Mouse (Mus musculus): Measurements from ENCODE around the gene Hist1h3f. TPM values are rescaled to one million over a fixed set of nuclear protein-coding genes. Genes with fewer than 3 reads are reported as not detected.
"Not testable (repeated sequence)": the region's sequence is repeated elsewhere in the genome, so short reads cannot be mapped to it uniquely, and the experiment has no call there.

Hist1h3f gene
- polyA plus RNA-seq, 1 experiment from 2014 or later: 1.6 TPM

DNA sequence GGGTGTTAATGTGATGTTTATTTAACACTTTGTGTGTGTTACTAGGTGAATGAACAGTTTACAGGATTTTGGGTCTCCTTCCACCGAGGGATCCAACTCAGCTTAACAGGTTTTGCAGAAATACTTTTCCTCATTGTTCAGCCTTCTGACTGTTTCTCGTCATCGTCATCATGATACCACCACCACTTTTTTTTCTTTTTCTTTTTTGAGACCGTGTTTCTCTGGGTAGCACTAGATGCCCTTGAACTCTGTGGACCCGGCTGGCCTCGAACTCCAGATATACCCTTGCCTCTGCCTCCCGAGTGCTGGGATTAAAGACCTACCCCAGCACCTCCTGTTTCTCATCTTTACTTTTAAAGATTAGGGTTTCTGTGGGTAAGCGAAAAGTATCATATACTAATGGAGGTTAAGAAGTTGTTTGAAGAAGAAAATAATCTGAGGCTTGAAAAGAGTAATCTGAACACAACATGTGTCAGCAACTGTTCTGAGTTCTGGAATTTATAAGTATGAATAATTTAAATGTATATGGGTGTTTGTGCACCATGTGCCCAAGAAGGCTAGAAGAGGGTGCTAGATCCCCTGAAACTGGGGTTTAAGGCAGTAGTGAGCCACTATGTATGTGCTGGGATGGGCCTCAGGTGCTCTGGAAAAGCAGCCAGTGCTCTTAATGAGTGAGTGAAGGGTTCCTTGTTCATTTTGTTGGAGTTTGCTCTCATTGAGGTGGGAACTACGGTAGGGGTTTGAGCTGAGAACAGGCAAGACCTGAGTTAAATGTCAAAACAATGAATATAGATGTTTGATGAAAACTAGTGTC, 11.4 kb upstream of the Hist1h3f start:
- Histone ChIP-seq H3K4me1 (peaks cover 39% of the 10 kb centered on the region), H3K36me3 (no peaks in the 10 kb centered on the region), H3K9me3 (replicated peaks) (no peaks in the 10 kb centered on the region), H3K4me3 (peak overlapping the region; percentile 65), H3K27ac (peak overlapping the region; percentile 100), H3K9ac (peak overlapping the region; percentile 86), H3K27me3 (replicated peaks) (no peaks in the 10 kb centered on the region), H3K4me2 (peak overlapping the region; percentile 76)
- WGBS (ENCODE audit: insufficient replicate concordance): 14% methylated on average over 9 of the region's 9 CpGs
- no peak for ATAC-seq

DNA sequence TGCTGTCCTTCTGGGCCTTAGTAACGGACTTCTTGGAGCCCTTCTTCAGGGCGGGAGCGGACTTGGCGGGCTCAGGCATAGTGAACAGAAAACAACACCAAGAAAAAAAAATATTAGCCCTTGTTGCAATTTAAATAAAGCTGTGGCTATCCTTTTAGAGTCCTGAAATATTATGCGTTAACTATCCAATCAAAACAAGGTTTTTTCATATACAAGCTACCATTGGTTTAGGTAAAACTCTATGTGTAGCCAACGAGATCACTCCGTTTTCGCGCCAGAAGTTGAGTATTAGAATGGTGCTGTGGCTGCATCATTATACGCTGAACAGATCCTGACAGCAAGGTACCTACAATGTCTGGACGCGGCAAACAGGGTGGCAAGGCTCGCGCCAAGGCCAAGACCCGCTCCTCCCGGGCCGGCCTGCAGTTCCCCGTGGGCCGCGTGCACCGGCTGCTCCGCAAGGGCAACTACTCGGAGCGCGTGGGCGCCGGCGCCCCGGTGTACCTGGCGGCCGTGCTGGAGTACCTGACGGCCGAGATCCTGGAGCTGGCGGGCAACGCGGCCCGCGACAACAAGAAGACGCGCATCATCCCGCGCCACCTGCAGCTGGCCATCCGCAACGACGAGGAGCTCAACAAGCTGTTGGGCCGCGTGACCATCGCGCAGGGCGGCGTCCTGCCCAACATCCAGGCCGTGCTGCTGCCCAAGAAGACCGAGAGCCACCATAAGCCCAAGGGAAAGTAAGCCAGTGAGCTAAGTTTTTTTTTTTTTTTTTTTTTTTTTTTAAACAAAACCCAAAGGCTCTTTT, 10.1 kb upstream of the Hist1h3f start, which contains the start of gene Hist1h2af:
Gene Hist1h2af (plus strand): TSS at position 347 of the 808 bp plus-strand sequence.
- ATAC-seq: peak; percentile 58

DNA sequence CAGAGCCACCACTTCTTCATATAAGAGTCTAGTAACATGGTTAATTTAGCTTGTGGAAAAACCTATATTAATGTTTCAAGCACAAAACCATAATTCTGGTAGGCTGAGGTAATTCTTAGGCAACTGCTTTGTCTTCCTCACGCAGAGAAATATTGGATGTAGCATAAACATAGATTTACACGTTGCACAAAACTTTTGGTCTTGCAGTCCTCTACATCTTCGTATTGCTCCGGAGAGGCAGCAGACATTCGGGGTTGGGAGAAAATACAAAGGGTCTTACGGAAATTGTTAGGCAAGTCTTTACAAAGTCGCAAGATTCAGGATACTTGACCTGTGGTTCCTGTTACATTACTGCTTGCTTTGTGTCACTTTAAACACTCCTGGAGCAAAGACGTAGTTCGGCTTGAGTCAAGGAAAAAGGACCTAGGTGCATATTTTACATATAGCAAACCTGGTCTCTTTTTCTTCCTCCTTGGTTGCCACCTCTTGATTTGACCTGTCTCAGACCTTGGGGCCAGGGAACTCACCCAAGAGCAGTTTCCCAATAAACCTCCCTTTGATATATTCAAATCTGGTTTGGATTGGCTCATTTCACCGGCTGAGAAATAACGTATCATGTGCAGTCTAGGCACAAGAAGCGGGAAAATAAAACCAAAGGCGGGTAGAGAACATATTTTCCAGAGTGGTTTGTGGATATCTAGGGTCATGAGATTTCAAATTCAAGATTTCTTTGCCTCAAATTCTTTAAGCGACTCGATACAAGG, 9.3 kb upstream of the Hist1h3f start:
- Histone ChIP-seq H3K27me3 (replicated peaks) (no peaks in the 10 kb centered on the region), H3K9ac (peak overlapping the region; percentile 86), H3K4me3 (peak overlapping the region; percentile 65), H3K36me3 (no peaks in the 10 kb centered on the region), H3K27ac (peak overlapping the region; percentile 100), H3K4me1 (peaks cover 45% of the 10 kb centered on the region), H3K9me3 (replicated peaks) (no peaks in the 10 kb centered on the region), H3K4me2 (peak overlapping the region; percentile 76)
- ATAC-seq: peak; percentile 33
- under 1% methylated on average over 15 of the region's 15 CpGs for WGBS (ENCODE audit: insufficient replicate concordance)

More for the DNA sequence above, 10.1 kb upstream of the Hist1h3f start, which contains the start of gene Hist1h2af:
- Histone ChIP-seq H3K4me1 (peaks cover 50% of the 10 kb centered on the region), H3K4me3 (peak within 1 kb of the TSS; percentile 65), H3K9ac (peak within 1 kb of the TSS; percentile 86), H3K27ac (peak within 1 kb of the TSS; percentile 100), H3K4me2 (peak within 1 kb of the TSS; percentile 76)
- not testable (repeated sequence) for H3K36me3 ChIP-seq; H3K27me3 ChIP-seq (replicated peaks); H3K9me3 ChIP-seq (replicated peaks)
- WGBS (ENCODE audit: insufficient replicate concordance): under 1% methylated on average over 29 of the region's 53 CpGs

DNA sequence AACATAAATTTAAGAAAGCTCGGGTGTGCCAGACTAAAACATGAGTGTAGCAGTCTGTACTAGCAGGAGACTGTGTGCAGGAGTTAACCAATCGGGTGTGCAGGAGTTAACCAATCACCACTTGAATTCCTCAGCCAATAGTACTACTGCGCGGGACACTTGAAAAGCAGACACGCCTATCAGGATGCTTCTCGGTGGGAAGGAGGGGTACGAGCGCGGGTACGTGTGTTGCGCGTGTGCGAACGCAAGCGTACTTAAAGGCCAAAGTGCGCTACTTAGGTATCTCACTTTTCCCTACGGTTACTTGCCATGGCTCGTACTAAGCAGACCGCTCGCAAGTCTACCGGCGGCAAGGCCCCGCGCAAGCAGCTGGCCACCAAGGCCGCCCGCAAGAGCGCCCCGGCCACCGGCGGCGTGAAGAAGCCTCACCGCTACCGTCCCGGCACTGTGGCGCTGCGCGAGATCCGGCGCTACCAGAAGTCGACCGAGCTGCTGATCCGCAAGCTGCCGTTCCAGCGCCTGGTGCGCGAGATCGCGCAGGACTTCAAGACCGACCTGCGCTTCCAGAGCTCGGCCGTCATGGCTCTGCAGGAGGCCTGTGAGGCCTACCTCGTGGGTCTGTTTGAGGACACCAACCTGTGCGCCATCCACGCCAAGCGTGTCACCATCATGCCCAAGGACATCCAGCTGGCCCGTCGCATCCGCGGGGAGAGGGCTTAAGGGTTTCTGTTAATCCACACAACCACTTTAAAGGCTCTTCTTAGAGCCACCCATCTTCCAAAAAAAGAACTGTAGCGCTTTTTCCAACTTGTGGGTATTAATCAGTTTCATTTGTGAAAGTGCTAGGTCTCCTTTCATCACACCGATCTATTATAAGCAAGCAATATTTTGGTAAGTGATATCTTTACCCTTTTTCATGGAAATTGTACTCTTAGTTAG, 8.4 kb upstream of the Hist1h3f start, which contains the start of gene Hist1h3g:
Gene Hist1h3g (plus strand): TSS at position 286 of the 939 bp plus-strand sequence.
- not testable (repeated sequence) for H3K27me3 ChIP-seq (replicated peaks); H3K9me3 ChIP-seq (replicated peaks)
- WGBS (ENCODE audit: insufficient replicate concordance): under 1% methylated on average over 53 of the region's 62 CpGs

DNA sequence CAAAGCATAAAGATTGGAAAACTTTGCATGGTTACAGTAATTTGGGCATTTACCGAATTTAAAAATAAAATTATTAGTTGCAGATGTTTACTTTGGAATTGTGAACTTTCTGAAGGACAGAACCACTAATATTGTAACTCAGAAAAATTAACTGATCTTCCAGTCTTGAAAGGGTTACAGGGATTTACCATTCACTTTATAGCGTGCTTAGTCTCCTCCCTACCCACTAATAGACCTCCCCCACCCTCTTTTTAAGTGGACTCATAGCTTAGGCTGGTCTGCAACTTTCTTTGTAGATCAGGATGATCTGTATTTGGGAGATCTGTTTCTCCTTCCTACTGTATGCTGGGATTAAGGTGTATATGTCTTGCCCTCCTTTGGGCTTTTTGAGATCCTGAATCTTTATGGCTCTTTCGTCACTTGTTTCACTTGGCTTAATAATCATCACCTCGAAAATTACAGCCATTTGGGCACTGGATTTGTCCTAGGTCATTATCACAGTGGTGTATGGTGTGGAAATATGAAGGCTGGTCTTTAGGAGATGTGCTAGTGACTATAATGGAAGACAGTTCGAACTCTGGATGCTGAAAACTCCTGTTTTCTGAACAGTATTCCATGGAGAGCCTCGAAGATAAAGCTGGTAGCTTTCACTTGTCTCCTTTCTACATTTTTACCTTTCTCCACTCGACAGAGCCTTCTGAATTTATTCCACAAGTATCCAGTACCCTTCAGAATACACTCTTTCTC, 7.6 kb upstream of the Hist1h3f start:
- ATAC-seq: no peak
- H3K9me3 ChIP-seq (replicated peaks): no peaks in the 10 kb centered on the region
- H3K9ac ChIP-seq: peak overlapping the region; percentile 86
- H3K4me2 ChIP-seq: peak overlapping the region; percentile 76
- H3K4me1 ChIP-seq: peaks cover 49% of the 10 kb centered on the region
- WGBS (ENCODE audit: insufficient replicate concordance): 14% methylated on average over 7 of the region's 7 CpGs
- no peaks in the 10 kb centered on the region for H3K27me3 ChIP-seq (replicated peaks)
- H3K36me3 ChIP-seq: no peaks in the 10 kb centered on the region
- H3K4me3 ChIP-seq: peak overlapping the region; percentile 65
- H3K27ac ChIP-seq: peak overlapping the region; percentile 100

More for the DNA sequence above, 8.4 kb upstream of the Hist1h3f start, which contains the start of gene Hist1h3g:
- H3K36me3 ChIP-seq: not testable (repeated sequence)
- H3K4me2 ChIP-seq: peak within 1 kb of the TSS; percentile 76
- H3K4me1 ChIP-seq: peaks cover 44% of the 10 kb centered on the region
- peak within 1 kb of the TSS; percentile 86 for H3K9ac ChIP-seq
- H3K4me3 ChIP-seq: peak within 1 kb of the TSS; percentile 65
- ATAC-seq: peak; percentile 86
- peak within 1 kb of the TSS; percentile 100 for H3K27ac ChIP-seq

DNA sequence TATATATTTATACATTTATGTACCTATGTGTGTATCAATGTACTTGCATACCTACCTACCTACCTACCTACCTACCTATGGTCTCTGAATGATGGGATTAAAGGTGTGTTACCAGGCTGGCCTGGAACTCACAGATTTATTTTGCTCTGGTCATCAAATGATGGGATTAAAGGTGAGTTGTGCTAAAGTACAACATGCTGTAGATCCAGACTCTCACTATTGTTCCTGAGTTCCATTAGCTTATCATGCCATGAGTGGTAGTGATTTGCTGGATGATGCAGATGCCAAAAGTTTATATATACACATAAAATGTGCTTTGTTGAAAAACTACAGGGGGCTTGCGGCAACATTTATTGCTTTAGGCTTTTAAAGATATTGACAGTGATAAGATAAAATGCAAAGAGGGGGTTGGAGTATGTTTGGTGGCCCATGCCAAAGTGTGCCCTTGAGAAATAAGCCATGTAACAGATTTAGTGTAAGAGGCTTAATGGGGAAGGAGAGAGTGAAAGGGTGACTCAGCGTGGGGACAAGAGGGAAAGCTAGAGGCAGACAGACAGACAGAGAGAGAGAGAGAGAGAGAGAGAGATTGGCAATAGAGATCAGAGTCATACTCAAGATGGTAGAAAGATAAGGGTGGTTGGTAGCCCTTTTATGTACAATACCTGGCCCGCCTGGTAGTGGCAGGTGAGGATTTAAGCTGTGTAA, 6.7 kb upstream of the Hist1h3f start:
- Histone ChIP-seq H3K4me2 (peak overlapping the region; percentile 76), H3K4me3 (peak overlapping the region; percentile 65), H3K27ac (peak overlapping the region; percentile 100), H3K9ac (peak overlapping the region; percentile 86), H3K4me1 (peaks cover 48% of the 10 kb centered on the region), H3K36me3 (no peaks in the 10 kb centered on the region), H3K27me3 (replicated peaks) (no peaks in the 10 kb centered on the region), H3K9me3 (replicated peaks) (no peaks in the 10 kb centered on the region)
- 73% methylated on average over 3 of the region's 3 CpGs for WGBS (ENCODE audit: insufficient replicate concordance)
- ATAC-seq: no peak

DNA sequence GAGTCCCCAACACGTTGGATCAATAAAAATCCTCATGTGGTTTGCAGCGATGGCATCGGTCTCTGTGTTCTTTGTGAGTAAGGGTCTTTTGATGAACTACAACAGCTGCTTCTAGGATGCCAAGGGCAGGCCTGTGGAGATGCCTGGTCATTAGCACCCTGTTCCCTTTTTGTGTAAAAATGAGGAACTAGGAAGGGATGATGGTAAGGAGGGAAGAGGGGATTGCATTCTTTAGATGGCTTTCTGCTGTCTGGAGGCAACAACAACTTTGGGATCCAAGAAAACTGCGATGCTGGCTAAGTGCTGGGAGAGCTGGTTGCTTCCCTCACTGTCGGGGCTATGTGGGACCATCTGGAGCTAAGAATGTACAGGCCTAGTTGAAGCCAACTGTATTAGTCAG, 5.6 kb upstream of the Hist1h3f start:
- peak overlapping the region; percentile 86 for H3K9ac ChIP-seq
- peak overlapping the region; percentile 76 for H3K4me2 ChIP-seq
- H3K4me3 ChIP-seq: peak overlapping the region; percentile 1; the same call in 1 of the 2 replicates
- no peaks in the 10 kb centered on the region for H3K27me3 ChIP-seq (replicated peaks)
- H3K36me3 ChIP-seq: no peaks in the 10 kb centered on the region
- 73% methylated on average over 5 of the region's 5 CpGs for WGBS (ENCODE audit: insufficient replicate concordance)
- H3K9me3 ChIP-seq (replicated peaks): no peaks in the 10 kb centered on the region
- peak overlapping the region; percentile 100 for H3K27ac ChIP-seq
- no peak for ATAC-seq
- H3K4me1 ChIP-seq: peaks cover 37% of the 10 kb centered on the region

DNA sequence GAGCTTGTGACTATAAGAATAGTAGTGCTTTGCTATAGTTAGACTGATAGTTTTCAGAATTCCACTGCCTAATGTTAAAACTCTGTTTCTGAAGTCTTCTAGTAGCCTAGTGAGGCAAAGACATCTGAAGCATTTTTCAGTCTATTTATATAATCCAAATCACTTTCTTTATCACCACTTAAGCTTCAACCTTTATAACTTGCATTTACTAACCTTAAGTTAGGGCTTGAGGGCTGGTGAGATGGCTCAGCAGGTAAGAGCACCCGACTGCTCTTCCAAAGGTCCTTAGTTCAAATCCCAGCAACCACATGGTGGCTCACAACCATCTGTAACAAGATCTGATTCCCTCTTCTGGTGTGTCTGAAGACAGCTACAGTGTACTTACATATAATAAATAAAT, 4.0 kb upstream of the Hist1h3f start:
- not testable (repeated sequence) for H3K4me3 ChIP-seq; H3K4me2 ChIP-seq; H3K36me3 ChIP-seq; ATAC-seq; H3K9ac ChIP-seq; H3K27me3 ChIP-seq (replicated peaks); H3K9me3 ChIP-seq (replicated peaks)
- peak overlapping the region; percentile 100; the same call in 1 of the 2 replicates for H3K27ac ChIP-seq
- peaks cover 35% of the 10 kb centered on the region for H3K4me1 ChIP-seq
- WGBS (ENCODE audit: insufficient replicate concordance): 81% methylated on average over 1 of the region's 1 CpGs

DNA sequence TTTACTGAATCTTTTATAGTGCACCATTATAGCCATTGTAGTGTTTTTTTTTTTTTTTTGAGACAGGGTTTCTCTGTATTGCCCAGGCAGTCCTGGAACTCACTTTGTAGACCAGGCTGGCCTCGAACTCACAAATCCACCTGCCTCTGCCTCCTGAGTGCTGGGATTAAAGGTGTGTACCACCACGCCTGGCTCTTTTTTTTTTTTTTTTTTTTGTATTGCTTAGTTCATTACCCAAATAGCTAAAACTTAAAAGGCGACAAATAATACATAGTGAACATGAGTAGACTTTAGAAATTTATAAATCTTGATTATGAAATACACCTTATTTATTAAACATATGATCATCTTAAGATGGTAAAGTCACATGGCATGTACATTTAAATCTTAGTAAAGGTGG, 2.4 kb upstream of the Hist1h3f start:
- Histone ChIP-seq H3K27me3 (replicated peaks) (no peaks in the 10 kb centered on the region), H3K27ac (peak overlapping the region; percentile 98), H3K9me3 (replicated peaks) (no peaks in the 10 kb centered on the region), H3K4me1 (peaks cover 35% of the 10 kb centered on the region), H3K36me3 (no peaks in the 10 kb centered on the region), H3K9ac (peak overlapping the region; percentile 84), H3K4me2 (peak overlapping the region; percentile 76), H3K4me3 (peak overlapping the region; percentile 62)
- no peak for ATAC-seq
- 56% methylated on average over 3 of the region's 3 CpGs for WGBS (ENCODE audit: insufficient replicate concordance)

Measured in liver, embryonic 12.5 days (tissue).